Mouse (Mus musculus) kidney, embryonic 16.5 days (tissue): ENCODE data around the gene Fignl2. TPM values are rescaled to one million over a fixed set of nuclear protein-coding genes. Genes with fewer than 3 reads are reported as not detected.
A peak's percentile ranks its signal among the peaks of the same experiment; 100 is the strongest.

Source experiments
- ATAC-seq: fragments of 200-750 bp; cut with Nextera tagmentation; 2 replicates; pipeline ENCODE4 v1.8.0; 2017; ENCODE audit warnings: moderate TSS enrichment; ENCODE audit not compliant: low FRiP score, low TSS enrichment
- H3K27ac ChIP-seq: fragments of 300-500 bp; sonication (generic); 2 replicates; pipeline ENCODE4 v1.5.1; 2014; ENCODE audit warnings: low read length
- H3K27me3 ChIP-seq: fragments of 300-500 bp; sonication (generic); 2 replicates; pipeline ENCODE4 v1.6.1; 2014; ENCODE audit warnings: low read length, control low read depth, mixed read lengths; ENCODE audit not compliant: insufficient read depth
- H3K36me3 ChIP-seq: fragments of 300-500 bp; sonication (generic); 2 replicates; pipeline ENCODE4 v1.6.1; 2014; ENCODE audit warnings: low read length, control low read depth, mixed read lengths; ENCODE audit not compliant: insufficient read depth
- H3K4me1 ChIP-seq: fragments of 300-500 bp; sonication (generic); 2 replicates; pipeline ENCODE4 v1.6.1; 2014; ENCODE audit warnings: low read length, control low read depth, mixed read lengths; ENCODE audit not compliant: insufficient read depth
- H3K4me2 ChIP-seq: fragments of 300-500 bp; sonication (generic); replicated peaks from 2 replicates; pipeline ENCODE4 v1.6.1; 2014; ENCODE audit warnings: low read depth, low read length
- H3K4me3 ChIP-seq: fragments of 300-500 bp; sonication (generic); 2 replicates; pipeline ENCODE4 v1.5.1; 2014; ENCODE audit warnings: mild to moderate bottlenecking, low read length
- H3K9ac ChIP-seq: fragments of 300-500 bp; sonication (generic); replicated peaks from 2 replicates; pipeline ENCODE4 v1.6.1; 2014; ENCODE audit warnings: low read length
- H3K9me3 ChIP-seq: fragments of 300-500 bp; sonication (generic); 2 replicates; pipeline ENCODE4 v1.6.1; 2016; ENCODE audit warnings: low read length, control low read depth
- WGBS: fragments of 180-500 bp; shearing (Covaris S2); extraction: QIAGEN DNeasy Blood & Tissue Kit; methylation state at CpG from one replicate; pipeline ENCODE4 v1.1.7; 2014; 5-methylcytosine and 5-hydroxymethylcytosine counted together
- polyA plus RNA-seq: library from polyadenylated mRNA; unstranded; fragments of >200 nt; fragmentation: Nextera tagmentation; extraction: Ambion mirVana; gene quantifications from 2 replicates; pipeline ENCODE4 v1.2.1, GENCODE M21; 2015

The Fignl2 gene
- polyA plus RNA-seq, 1 experiment from 2014 or later, result 0.35 TPM

- peaks cover 91% of the 10 kb centered on the region for H3K4me1 ChIP-seq
- no peaks in the 10 kb centered on the region for H3K9me3 ChIP-seq
- 66% methylated on average over 2 of the region's 2 CpGs for WGBS
- no peaks in the 10 kb centered on the region for H3K27me3 ChIP-seq
- no peak overlapping the region for H3K27ac ChIP-seq
- no peak overlapping the region for H3K4me3 ChIP-seq
- no peaks in the 10 kb centered on the region for H3K36me3 ChIP-seq
- H3K9ac ChIP-seq, result no peak overlapping the region
- ATAC-seq, result no peak
- H3K4me2 ChIP-seq, result no peak overlapping the region
These were observed 5.6 kb downstream of the Fignl2 start for GRCm38 (mm10) chr15:101072736-101073135.

- Histone ChIP-seq H3K9ac (peak overlapping the region; percentile 46), H3K4me2 (peak overlapping the region; percentile 1; the same call in 1 of the 2 replicates), H3K36me3 (no peaks in the 10 kb centered on the region), H3K27me3 (no peaks in the 10 kb centered on the region), H3K27ac (peak overlapping the region; percentile 88), H3K4me1 (peaks cover 99% of the 10 kb centered on the region), H3K9me3 (no peaks in the 10 kb centered on the region), H3K4me3 (no peak overlapping the region)
- peak; percentile 59 for ATAC-seq
- WGBS, result 15% methylated on average over 5 of the region's 5 CpGs
These were observed 7.6 kb downstream of the Fignl2 start for GRCm38 (mm10) chr15:101070762-101071161.

GRCm38 (mm10) chr15:101069641-101070190 is 8.7 kb downstream of the Fignl2 start:
- peak overlapping the region; percentile 46 for H3K9ac ChIP-seq
- peak overlapping the region; percentile 88 for H3K27ac ChIP-seq
- H3K36me3 ChIP-seq, result no peaks in the 10 kb centered on the region
- H3K4me1 ChIP-seq, result peaks cover 99% of the 10 kb centered on the region
- H3K4me3 ChIP-seq, result no peak overlapping the region
- no peaks in the 10 kb centered on the region for H3K9me3 ChIP-seq
- H3K4me2 ChIP-seq, result no peak overlapping the region; the same call in 1 of the 2 replicates
- no peaks in the 10 kb centered on the region for H3K27me3 ChIP-seq
- WGBS, result 38% methylated on average over 9 of the region's 9 CpGs
- ATAC-seq, result peak; percentile 28

DNA sequence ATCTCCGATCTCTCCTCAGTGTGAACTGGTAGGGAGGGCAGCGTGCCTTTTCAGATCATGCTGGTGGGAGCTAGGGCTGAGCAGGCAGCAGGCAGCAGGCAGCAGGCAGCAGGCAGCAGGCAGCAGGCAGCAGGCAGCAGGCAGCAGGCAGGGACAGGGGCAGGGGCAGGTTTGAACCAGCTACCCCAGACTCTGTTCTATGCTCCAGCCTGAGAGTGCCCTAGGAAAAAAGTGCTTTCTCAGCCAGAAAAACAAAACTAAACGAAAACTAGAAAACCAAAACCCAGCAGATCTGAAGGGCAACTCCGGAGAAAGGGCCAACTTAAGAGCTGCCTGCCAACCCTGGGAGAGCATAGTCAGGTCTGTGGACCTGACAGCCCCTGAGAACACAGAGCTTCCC is 9.7 kb downstream of the Fignl2 start:
- Histone ChIP-seq H3K36me3 (no peaks in the 10 kb centered on the region), H3K9ac (no peak overlapping the region), H3K4me2 (no peak overlapping the region), H3K4me3 (no peak overlapping the region), H3K9me3 (no peaks in the 10 kb centered on the region), H3K27ac (peak overlapping the region; percentile 88), H3K4me1 (peaks cover 90% of the 10 kb centered on the region), H3K27me3 (no peaks in the 10 kb centered on the region)
- ATAC-seq, result no peak
- 62% methylated on average over 4 of the region's 4 CpGs for WGBS

DNA sequence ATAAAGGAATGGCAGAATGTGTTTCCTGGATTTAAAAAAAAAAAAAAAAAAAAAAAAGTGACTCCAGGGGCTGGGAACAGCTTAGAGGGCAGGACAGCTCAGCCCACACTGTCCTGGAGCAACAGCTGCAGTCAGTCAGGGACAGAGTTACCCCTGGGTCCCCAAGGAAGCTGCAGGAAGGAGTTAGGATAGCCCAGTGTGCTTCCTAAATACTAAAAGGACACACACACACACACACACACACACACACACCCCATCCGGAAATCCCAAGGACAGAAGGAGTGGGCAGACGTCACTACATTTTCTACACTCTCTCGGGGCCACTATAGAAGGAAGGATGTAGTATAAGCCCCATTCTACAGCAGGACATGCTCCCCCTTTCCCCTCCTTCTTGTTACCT is 10.3 kb downstream of the Fignl2 start:
- WGBS, result 21% methylated on average over 3 of the region's 3 CpGs
- Histone ChIP-seq H3K9ac (no peak overlapping the region), H3K27me3 (no peaks in the 10 kb centered on the region), H3K4me2 (no peak overlapping the region), H3K36me3 (no peaks in the 10 kb centered on the region), H3K4me1 (peaks cover 83% of the 10 kb centered on the region), H3K9me3 (no peaks in the 10 kb centered on the region), H3K4me3 (no peak overlapping the region), H3K27ac (peak overlapping the region; percentile 77)
- ATAC-seq, result peak; percentile 58

DNA sequence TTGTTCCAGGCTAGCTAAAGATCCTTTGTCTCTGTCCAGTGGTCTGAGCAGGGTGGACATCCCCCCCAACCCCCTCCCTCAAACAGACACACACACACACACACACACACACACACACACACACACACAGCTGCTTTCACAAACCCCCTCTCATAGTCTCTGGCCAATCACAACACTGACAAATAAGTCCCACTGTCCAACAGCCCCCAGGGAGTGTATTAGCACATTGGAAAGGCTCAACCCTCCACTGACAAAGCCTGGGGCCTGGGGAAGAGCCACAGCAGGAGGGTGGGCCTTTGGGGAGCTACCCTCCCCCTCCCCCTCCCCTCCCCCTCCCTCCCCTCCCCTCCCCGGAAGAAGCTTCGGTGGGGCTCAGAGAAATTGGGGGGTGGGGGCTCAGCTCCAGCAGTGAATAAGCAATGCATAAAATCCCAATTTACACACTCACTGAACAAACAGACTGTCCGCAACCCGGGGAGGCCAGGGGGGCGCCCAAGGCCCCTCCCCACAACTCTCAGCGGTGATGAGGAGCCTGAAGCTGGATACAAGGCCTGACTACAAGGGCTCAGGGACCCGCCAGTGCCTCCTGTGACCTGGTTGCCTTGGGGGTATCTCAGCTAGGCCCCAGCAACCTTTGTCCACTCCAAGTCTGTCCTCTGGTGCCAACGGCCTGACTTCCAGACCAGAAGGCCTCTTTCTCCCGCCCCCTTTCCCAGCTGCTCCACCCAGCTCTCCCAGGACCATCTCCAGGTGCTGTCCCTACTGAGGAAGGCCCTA is 11.3 kb downstream of the Fignl2 start:
- Histone ChIP-seq H3K36me3 (no peaks in the 10 kb centered on the region), H3K4me1 (peaks cover 74% of the 10 kb centered on the region), H3K27me3 (no peaks in the 10 kb centered on the region), H3K4me3 (no peak overlapping the region), H3K9me3 (no peaks in the 10 kb centered on the region), H3K9ac (peak overlapping the region; percentile 51), H3K27ac (peak overlapping the region; percentile 77), H3K4me2 (no peak overlapping the region)
- no peak for ATAC-seq
- 35% methylated on average over 7 of the region's 9 CpGs for WGBS

DNA sequence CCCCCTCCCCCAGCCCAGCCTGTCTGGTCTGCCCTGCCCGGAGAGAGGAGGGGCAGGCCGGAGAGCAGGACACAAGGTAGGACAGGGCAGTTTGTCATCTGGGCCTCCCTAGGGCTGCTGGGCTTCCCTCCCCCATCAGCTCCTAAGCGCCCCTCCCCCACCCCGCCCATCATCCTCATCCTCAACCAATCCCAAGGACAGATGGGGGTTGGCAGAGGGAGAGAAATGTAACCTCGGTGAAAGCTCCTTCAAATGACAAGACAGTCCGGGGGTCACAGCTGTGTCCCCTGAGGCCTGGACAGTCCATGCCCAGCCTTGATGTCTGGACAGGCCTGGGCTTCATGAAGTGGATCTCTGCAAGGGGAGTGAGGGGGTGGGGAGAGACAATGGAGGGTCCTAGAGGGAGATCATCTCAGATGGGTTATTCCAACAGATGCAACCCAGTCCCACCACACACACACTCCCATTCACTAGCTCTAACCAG is 12.0 kb downstream of the Fignl2 start:
- Histone ChIP-seq H3K27ac (no peak overlapping the region), H3K36me3 (no peaks in the 10 kb centered on the region), H3K4me2 (no peak overlapping the region), H3K4me3 (no peak overlapping the region), H3K9me3 (no peaks in the 10 kb centered on the region), H3K4me1 (peaks cover 67% of the 10 kb centered on the region), H3K9ac (no peak overlapping the region), H3K27me3 (no peaks in the 10 kb centered on the region)
- 22% methylated on average over 6 of the region's 6 CpGs for WGBS
- ATAC-seq, result no peak

DNA sequence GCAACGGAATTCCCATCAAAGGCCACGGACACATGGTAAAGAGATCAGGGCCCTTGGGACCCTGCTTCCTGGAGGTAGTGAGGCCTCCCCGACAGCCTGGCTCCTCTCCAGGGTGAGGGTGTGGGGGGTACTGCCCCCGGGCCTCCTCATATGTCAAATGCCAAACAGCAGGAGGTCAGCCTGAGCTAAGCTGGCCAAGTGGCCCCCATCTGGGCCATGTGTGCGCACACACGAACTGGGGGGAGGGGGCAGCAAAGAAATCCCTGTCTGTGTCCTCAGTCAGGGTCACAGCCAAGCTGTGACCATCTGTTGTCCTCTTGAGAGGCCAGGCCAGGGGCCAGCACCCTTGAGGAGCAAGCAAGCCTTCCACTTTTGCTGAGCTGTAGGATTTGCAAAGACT is 13.3 kb downstream of the Fignl2 start:
- no peak overlapping the region for H3K9ac ChIP-seq
- H3K4me1 ChIP-seq, result peaks cover 58% of the 10 kb centered on the region
- ATAC-seq, result no peak
- no peak overlapping the region for H3K27ac ChIP-seq
- no peaks in the 10 kb centered on the region for H3K27me3 ChIP-seq
- no peak overlapping the region for H3K4me2 ChIP-seq
- H3K9me3 ChIP-seq, result no peaks in the 10 kb centered on the region
- H3K36me3 ChIP-seq, result no peaks in the 10 kb centered on the region
- WGBS, result 20% methylated on average over 6 of the region's 6 CpGs
- H3K4me3 ChIP-seq, result no peak overlapping the region

DNA sequence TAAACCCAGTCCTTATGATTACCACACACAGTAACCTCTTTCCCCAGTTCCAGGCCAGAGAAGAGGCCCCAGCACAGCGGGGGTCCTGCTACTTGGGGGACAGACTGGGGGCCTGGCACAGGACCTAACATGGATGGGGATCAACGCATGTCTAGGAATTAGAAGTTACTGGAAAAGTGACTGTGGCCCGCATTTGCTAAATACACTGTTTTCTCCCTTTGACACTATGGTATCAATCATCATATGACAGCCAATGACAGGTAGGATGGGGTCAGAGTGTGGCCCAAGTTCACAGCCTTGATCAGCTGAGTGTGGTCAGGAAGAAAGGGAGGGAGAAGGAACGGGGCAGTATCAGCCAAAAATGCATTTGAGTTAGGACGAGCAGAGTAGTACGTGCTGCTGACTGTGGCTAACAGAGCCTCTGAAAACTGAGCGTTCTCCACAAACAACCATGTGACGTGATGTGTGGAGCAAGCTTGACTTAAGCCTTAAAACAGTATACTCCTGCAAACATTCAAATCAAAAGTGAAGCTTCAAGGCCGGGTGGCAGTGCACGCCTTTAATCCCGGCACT is 18.0 kb downstream of the Fignl2 start:
- Histone ChIP-seq H3K9me3 (no peaks in the 10 kb centered on the region), H3K27ac (no peak overlapping the region), H3K9ac (no peak overlapping the region), H3K4me2 (no peak overlapping the region), H3K4me3 (no peak overlapping the region), H3K36me3 (no peaks in the 10 kb centered on the region), H3K4me1 (peaks cover 16% of the 10 kb centered on the region), H3K27me3 (peaks cover 6% of the 10 kb centered on the region; the same call in 1 of the 2 replicates)
- no peak for ATAC-seq
- 64% methylated on average over 11 of the region's 11 CpGs for WGBS
